9 mouse cellular contexts compared by ENCODE assay signal in the genomic region with DNA sequence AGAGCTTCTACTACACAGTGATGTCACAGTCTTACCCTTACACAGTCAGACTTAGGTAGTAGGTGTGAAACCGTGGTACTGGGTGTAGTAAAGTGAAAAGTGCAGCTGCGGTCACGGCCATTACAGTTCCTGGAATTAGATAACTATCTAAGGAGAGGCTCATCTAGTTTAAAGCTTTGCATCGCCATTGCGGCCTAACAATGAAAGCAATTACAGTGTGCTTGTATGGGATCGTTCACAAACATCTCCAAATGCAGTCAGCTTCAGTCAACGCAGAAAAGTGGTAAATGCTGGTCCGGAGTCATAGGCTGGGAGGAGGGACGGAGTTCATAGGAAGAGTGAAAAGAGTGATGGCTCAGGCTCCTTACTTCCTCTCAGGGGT.
"Had no signal": no experiment of that assay in that cellular context is flagged by ENCODE, and none has a peak within 500 bp of the region (broad histone marks: within the 10 kb centered on the region; RNA-seq: fewer than 3 reads in every experiment).

No protein-coding gene starts in this region.

- H3K36me3 ChIP-seq: liver, embryonic 12.5 days; lung, embryonic 15.5 days had no signal

- H3K4me1 ChIP-seq: megakaryocyte, embryonic 14.5 days had no signal

- H3K27me3 ChIP-seq: liver, embryonic 12.5 days; lung, embryonic 15.5 days; megakaryocyte, embryonic 14.5 days had no signal

- H3K27ac ChIP-seq: liver, embryonic 12.5 days; lung, embryonic 15.5 days; macrophage had no signal

- H3K9ac ChIP-seq: liver, embryonic 12.5 days; lung, embryonic 15.5 days had no signal

- H3K4me3 ChIP-seq: liver, embryonic 12.5 days; lung, embryonic 15.5 days; megakaryocyte, embryonic 14.5 days had no signal

- DNase-seq: kidney, adult 11 months; left cerebral cortex, postnatal 4 days; lung, postnatal 14 days; right cerebral cortex, adult 18-20 months; right cerebral cortex, postnatal 25 days had no signal

- H3K9me3 ChIP-seq: liver, embryonic 12.5 days; lung, embryonic 15.5 days had no signal

- H3K4me2 ChIP-seq: liver, embryonic 12.5 days had no signal

- ATAC-seq: liver, embryonic 12.5 days had no signal
